Mouse (Mus musculus) liver, adult 2 months (tissue): ENCODE results near the gene Hsd11b2.

ENCODE experiments used
- CTCF ChIP-seq: fragments of 200-500 bp; IDR thresholded peaks from 2 replicates; pipeline ENCODE4 v1.5.1; 2011; ENCODE audit warnings: low read depth, low read length, control low read depth
- POLR2A ChIP-seq: fragments of 200-500 bp; IDR thresholded peaks from 2 replicates; pipeline ENCODE4 v1.6.1; 2011; ENCODE audit warnings: low read length, control low read depth; ENCODE audit not compliant: insufficient read depth; ENCODE audit errors: extremely low read depth

DNA sequence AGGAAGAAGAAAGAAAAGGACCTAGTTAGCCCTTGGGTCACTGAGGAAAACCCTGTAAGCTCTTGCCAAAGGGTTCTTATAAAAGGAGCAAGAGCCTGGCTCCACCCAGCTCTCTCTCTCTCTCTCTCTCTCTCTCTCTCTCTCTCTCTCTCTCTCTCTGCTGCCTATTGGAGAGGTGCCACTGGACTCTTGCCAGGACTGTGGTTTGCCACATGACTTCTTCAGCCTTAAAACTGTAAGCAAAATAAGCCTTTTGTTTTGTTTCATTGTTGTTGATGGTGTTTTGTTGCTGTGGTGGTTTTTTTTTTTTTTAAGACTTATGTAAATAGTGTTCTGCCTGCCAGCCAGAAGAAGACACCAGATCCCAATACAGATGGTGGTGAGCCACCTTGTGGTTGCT is 54.9 kb downstream of the Hsd11b2 start:
- no peak for TF ChIP-seq CTCF
- no peak for TF ChIP-seq POLR2A
